Mouse (Mus musculus): Measurements from ENCODE around the gene Rom1.
"Not testable (repeated sequence)": the region's sequence is repeated elsewhere in the genome, so short reads cannot be mapped to it uniquely, and the experiment has no call there.

The Rom1 gene

GRCm38 (mm10) chr19:8896231-8896630, 32.9 kb downstream of the Rom1 start:
- DNase-seq: not testable (repeated sequence)

- DNase-seq: no peak
Measured at GRCm38 (mm10) chr19:8895397-8895960, 33.7 kb downstream of the Rom1 start.

GRCm38 (mm10) chr19:8892829-8893766, 36.1 kb downstream of the Rom1 start, which contains the start of gene Ints5:
Gene Ints5 (plus strand): TSS chr19:8893005.
- peak; percentile 93 for DNase-seq

DNA sequence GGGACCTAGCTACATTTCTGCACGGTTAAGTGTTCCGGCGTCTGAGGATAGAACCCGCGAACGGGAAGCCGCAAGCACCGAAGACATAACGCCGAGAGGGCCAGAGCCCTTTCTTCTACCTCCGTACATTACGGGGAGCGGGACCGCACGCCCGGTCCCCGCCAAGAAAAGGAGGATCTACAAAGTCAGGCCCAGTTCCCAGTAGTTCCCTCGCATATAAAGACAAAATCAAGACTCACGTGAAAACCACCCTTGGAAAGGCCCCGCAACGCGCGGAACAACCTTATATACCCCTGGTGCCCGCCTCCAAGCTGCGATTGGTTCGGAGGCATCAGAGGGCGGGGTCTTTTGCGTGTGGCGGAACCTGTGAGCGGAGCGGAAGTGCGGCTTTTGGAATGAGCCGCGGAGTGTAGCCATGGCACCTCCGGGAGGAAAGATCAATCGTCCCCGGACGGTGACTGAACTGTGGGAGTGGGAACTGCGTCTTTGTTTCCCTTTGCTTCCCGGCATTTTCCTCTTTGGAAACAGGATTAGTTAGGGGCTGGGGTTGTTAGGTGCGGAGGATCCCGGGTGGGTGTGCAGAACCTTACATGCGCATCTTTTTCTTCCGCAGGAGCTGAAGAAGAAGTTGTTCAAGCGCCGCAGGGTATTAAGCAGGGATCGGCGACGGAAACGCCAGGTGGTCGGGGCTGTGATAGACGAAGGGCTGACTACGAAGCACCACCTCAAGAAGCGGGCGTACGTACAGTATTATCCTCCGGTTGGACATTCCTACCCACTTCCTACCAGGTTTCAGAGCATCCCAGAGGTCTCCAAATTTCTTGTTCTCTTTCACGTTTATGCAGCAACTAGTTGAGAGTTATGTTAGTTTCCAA, 40.4 kb downstream of the Rom1 start, which contains the start of the genes 1810009A15Rik and Gm49416:
TSS of gene 1810009A15Rik (plus strand) at position 343 of the 875 bp plus-strand sequence.
TSS of gene Gm49416 (plus strand) at position 416 of the 875 bp plus-strand sequence.
- peak; percentile 99 for DNase-seq

DNA sequence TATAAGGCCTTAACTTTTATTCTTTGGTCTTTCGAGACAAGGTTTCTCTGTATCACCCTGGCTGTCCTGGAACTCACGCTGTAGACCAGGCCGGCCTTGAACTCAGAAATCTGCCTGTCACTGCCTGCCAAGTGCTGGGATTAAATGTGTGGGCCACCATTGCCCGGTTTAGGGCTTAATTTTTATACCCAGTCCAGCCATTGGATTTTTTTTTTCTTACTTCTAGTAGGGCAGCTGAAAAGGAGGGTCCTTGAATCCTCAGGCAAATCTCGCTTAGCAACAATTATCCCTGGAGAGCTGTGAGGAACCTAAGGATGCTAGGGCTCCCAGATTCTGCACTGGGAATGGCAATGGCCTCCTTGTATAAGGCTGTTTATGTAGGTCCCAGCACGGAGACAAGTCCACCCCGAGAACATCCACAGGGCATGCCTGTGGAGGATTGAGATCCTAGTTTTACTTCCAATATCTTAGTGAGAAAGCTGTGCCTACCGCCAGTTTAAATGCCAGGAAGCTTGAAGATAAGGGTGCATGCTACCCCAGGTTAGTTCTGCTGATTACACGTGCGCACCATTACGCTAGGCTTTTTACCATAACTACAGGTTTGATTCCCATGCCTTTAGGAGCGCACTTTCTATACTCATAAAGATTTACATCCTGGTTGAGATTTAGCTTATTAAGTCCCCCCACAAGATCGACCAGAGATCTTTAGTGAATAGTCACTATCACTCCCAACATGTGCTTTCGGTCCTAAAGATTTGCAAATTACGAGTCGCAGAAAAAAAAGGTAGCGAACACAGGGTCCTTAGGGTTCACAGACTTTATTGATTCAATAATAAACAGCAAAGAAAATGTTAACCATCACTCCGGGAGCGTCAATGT, 41.3 kb downstream of the Rom1 start:
- DNase-seq: no peak

DNA sequence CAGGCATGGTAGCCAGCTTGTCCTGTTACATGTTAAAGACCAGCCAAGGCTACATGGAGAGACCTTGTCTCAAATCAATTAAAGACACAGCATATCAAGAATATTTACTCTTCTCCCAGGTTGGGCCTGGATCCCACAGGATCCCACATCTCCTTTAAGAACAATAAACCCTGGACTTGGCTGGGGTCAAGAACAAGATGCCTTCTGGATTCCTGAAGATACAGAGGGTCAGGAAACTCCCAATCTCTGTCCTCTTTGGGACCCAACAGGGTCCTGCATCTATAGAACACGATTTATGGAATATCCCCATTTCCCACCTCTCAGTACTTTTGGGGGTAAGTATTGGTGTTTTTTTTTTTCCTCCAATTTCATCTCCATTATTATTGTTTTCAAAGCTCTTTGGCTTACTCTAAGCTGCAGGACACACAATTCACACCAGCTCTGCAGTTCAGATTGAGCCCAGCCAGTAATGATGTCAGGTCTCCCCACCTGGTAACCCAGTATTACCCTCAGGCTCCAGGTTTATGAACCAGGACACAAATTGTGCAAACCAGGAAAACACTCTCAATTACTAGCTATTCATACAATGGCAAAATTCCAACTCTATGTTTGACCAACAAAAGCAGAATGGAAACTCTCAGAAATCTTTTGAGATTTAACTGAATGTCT, 42.1 kb downstream of the Rom1 start:
- no peak for DNase-seq

- no peak for DNase-seq
Measured at GRCm38 (mm10) chr19:8883616-8884015, 45.5 kb downstream of the Rom1 start, which contains the start of the genes Lbhd1 and Gm49403. Gene Lbhd1 (plus strand): TSS chr19:8883732. Gene Gm49403 (plus strand): TSS chr19:8883930.

GRCm38 (mm10) chr19:8881034-8881392, 48.1 kb downstream of the Rom1 start:
- no peak for DNase-seq

DNA sequence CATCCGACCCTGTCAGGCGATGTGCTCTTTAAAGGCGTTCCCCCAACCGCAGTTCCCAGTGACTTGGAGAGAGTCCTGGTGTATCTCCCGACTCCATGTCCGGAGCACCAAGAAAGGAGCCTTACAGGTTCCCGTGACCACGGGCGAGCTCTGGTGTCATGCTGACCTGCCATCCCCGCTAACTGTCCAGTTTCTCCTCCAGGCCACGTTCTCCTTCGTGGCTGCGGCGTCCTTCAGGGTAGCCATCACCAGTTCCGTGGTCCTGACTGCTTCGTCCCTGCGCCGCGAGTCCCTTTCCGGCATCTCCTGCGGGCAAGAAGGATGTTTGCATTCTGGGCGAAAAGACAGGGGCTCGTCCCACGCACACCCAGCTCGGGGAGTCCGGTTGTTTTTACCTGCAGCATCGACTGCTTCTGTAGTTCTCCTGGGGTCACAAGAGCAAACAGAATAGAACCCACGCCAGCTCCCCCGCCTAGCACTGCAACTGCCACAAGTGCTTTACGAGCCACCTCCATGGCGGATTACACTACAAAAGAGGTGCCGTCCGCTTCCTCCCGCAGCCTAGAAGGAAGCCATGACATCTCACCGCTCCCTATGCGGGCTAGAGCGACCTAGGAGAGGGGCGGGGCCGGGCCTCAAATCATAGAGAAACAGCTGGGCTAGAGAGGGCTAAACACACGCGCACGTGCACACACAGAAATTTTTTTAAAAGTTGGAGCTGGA, 48.7 kb downstream of the Rom1 start, which contains the start of gene Uqcc3:
TSS of gene Uqcc3 (minus strand) at position 613 of the 723 bp plus-strand sequence.
- peak; percentile 95 for DNase-seq
